Comparison of ENCODE assay signal across 19 mouse cellular contexts in genomic region chr7:129068137-129068536, GRCm38 (mm10).
"Had no signal": no experiment of that assay in that cellular context is flagged by ENCODE, and none has a peak within 500 bp of the region (broad histone marks: within the 10 kb centered on the region; RNA-seq: fewer than 3 reads in every experiment).

No protein-coding gene starts in this region.

- DNase-seq: kidney, adult 18-20 months; kidney, adult 9 months; kidney, postnatal 14 days; kidney, postnatal 4 days; layer of hippocampus, postnatal 36 days; liver, embryonic 13.5 days; midbrain, embryonic 14.5 days; retina, postnatal 1 day; right cerebral cortex, postnatal 25 days; spleen, adult 18-20 months; thymus, postnatal 36 days had no signal

- H3K4me2 ChIP-seq: liver, embryonic 13.5 days; lung, embryonic 15.5 days; midbrain, embryonic 11.5 days; neural tube, embryonic 12.5 days; neural tube, embryonic 15.5 days; stomach, embryonic 15.5 days had no signal

- H3K9me3 ChIP-seq: liver, embryonic 13.5 days; lung, embryonic 15.5 days; neural tube, embryonic 12.5 days; neural tube, embryonic 15.5 days; stomach, embryonic 15.5 days had no signal

- H3K4me1 ChIP-seq: liver, embryonic 13.5 days; lung, embryonic 15.5 days; neural tube, embryonic 12.5 days; neural tube, embryonic 15.5 days; stomach, embryonic 15.5 days had no signal

- ATAC-seq: inflammation-experienced regulatory T-cells, adult 6 months; intestine, embryonic 16.5 days had no signal

- H3K27me3 ChIP-seq: liver, embryonic 13.5 days; lung, embryonic 15.5 days; neural tube, embryonic 12.5 days; neural tube, embryonic 15.5 days; stomach, embryonic 15.5 days had no signal

- H3K9ac ChIP-seq: liver, embryonic 13.5 days; lung, embryonic 15.5 days; neural tube, embryonic 12.5 days; neural tube, embryonic 15.5 days; stomach, embryonic 15.5 days had no signal

- H3K27ac ChIP-seq: left cerebral cortex, adult 2 months; liver, embryonic 13.5 days; lung, embryonic 15.5 days; neural tube, embryonic 12.5 days; neural tube, embryonic 15.5 days; stomach, embryonic 15.5 days had no signal

- H3K4me3 ChIP-seq: left cerebral cortex, adult 2 months; liver, embryonic 13.5 days; lung, embryonic 15.5 days; neural tube, embryonic 12.5 days; neural tube, embryonic 15.5 days; stomach, embryonic 15.5 days had no signal

- H3K36me3 ChIP-seq: liver, embryonic 13.5 days; lung, embryonic 15.5 days; neural tube, embryonic 12.5 days; neural tube, embryonic 15.5 days; stomach, embryonic 15.5 days had no signal
